Mouse (Mus musculus): ENCODE results near the gene Prdm16. TPM values are rescaled to one million over a fixed set of nuclear protein-coding genes. Genes with fewer than 3 reads are reported as not detected.
A peak's percentile ranks its signal among the peaks of the same experiment; 100 is the strongest.

Gene Prdm16
- polyA plus RNA-seq, 1 experiment from 2014 or later, result 29.8 TPM

DNA sequence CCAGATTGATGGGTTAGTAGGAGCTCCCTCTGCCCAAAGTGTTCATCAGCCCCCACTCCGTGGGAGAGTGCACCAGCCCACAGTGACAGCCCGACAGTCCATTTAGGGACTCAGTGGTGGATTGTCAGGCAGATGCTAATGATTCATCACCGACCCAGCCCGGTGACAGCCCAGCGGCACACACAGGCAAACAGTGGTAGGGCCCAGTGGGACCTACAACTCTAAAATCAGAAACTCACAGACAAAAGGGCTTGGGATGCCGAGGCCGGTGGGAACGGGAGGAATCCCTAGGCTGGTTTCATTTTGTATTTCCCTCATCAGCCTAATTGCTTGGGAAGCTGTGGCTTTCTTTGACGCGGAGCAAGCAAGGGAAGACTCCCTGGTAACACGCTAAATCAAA is 80.3 kb downstream of the Prdm16 start:
- Histone ChIP-seq H3K36me3 (ENCODE audit: control insufficient read depth, insufficient read depth) (no peaks in the 10 kb centered on the region), H3K9ac (replicated peaks; ENCODE audit: low read depth, low read length) (peak overlapping the region; percentile 52), H3K9me3 (ENCODE audit: control insufficient read depth, low read length) (no peaks in the 10 kb centered on the region), H3K27me3 (replicated peaks; ENCODE audit: control insufficient read depth, insufficient read depth, low read length) (no peaks in the 10 kb centered on the region), H3K4me1 (replicated peaks; ENCODE audit: control insufficient read depth, insufficient read depth, low read length) (peaks cover 49% of the 10 kb centered on the region), H3K4me2 (ENCODE audit: low read length) (peak overlapping the region; percentile 45), H3K27ac (ENCODE audit: low read length) (no peak overlapping the region; the same call in 1 of the 2 replicates), H3K4me3 (replicated peaks; ENCODE audit: low read length) (peak overlapping the region; percentile 10; the same call in 1 of the 2 replicates)
- WGBS, result 9% methylated on average over 11 of the region's 11 CpGs
- ATAC-seq, result peak; percentile 50

DNA sequence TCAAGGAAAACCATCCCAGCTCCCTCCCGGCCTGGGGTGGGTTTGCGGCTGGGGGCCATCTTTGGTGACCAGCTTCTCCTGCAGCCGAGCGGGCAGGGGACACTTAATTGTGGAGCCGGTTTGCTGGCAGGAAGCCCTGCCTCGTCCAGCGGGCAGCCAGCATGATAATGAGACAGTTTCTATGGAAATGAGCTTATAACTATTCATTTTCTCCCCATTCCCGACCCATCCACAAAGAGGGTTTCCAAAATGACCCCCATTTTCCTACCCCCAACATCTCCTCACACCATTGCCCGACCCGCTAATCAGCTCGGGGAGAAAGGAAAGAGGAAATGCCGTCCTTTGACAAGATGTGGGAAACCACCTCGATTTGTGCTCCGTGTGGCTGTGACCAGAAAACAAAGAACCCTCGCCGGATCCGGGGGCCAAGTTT is 86.7 kb downstream of the Prdm16 start:
- H3K4me2 ChIP-seq (ENCODE audit: low read length), result peak overlapping the region; percentile 45
- peak overlapping the region; percentile 17; the same call in 1 of the 2 replicates for H3K4me3 ChIP-seq (replicated peaks; ENCODE audit: low read length)
- H3K36me3 ChIP-seq (ENCODE audit: control insufficient read depth, insufficient read depth), result no peaks in the 10 kb centered on the region
- H3K4me1 ChIP-seq (replicated peaks; ENCODE audit: control insufficient read depth, insufficient read depth, low read length), result peaks cover 76% of the 10 kb centered on the region
- 1% methylated on average over 17 of the region's 17 CpGs for WGBS
- H3K27ac ChIP-seq (ENCODE audit: low read length), result peak overlapping the region; percentile 90
- H3K9me3 ChIP-seq (ENCODE audit: control insufficient read depth, low read length), result no peaks in the 10 kb centered on the region
- no peaks in the 10 kb centered on the region for H3K27me3 ChIP-seq (replicated peaks; ENCODE audit: control insufficient read depth, insufficient read depth, low read length)
- peak overlapping the region; percentile 46 for H3K9ac ChIP-seq (replicated peaks; ENCODE audit: low read depth, low read length)
- peak; percentile 70 for ATAC-seq

GRCm38 (mm10) chr4:154549497-154549896 is 87.2 kb downstream of the Prdm16 start:
- peak; percentile 18 for ATAC-seq
- no peaks in the 10 kb centered on the region for H3K36me3 ChIP-seq (ENCODE audit: control insufficient read depth, insufficient read depth)
- H3K4me1 ChIP-seq (replicated peaks; ENCODE audit: control insufficient read depth, insufficient read depth, low read length), result peaks cover 79% of the 10 kb centered on the region
- H3K9ac ChIP-seq (replicated peaks; ENCODE audit: low read depth, low read length), result peak overlapping the region; percentile 46
- no peaks in the 10 kb centered on the region for H3K9me3 ChIP-seq (ENCODE audit: control insufficient read depth, low read length)
- peak overlapping the region; percentile 45 for H3K4me2 ChIP-seq (ENCODE audit: low read length)
- no peaks in the 10 kb centered on the region for H3K27me3 ChIP-seq (replicated peaks; ENCODE audit: control insufficient read depth, insufficient read depth, low read length)
- H3K4me3 ChIP-seq (replicated peaks; ENCODE audit: low read length), result peak overlapping the region; percentile 17; the same call in 1 of the 2 replicates
- WGBS, result 8% methylated on average over 11 of the region's 11 CpGs
- H3K27ac ChIP-seq (ENCODE audit: low read length), result peak overlapping the region; percentile 90

DNA sequence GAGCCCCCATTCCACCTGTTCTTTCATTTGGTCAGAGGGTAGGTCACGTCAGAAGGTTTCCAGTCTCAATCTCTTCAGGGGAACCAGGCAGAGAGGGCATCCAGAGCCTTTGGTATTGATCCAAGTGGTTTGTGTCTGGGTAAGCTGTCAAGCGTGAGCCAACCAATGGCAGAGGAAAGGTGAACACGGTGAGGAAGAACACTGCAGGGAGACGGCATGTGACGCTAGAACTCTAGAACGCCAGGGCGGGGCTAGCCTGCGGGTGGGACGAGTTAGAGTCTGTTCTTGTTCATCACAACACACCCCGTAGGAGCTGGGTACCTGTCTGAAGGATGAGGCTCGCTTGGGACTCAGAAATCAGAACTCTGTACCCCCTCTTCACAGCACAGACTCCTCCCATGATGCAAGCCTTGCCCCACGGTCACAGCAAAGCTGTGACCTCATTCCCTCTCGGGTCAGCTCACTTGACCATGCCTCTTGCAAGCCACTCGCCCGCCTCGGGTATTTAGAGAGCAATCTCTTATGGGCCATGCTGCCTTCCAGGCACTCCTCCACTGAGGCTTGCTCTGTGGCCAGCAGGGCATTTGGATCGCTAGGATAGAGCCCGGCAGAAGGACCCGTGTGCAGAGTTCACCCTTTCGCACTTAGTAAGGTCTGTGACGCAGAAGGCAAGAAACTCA is 89.4 kb downstream of the Prdm16 start:
- Histone ChIP-seq H3K36me3 (ENCODE audit: control insufficient read depth, insufficient read depth) (no peaks in the 10 kb centered on the region), H3K27me3 (replicated peaks; ENCODE audit: control insufficient read depth, insufficient read depth, low read length) (no peaks in the 10 kb centered on the region), H3K9me3 (ENCODE audit: control insufficient read depth, low read length) (no peaks in the 10 kb centered on the region), H3K4me3 (replicated peaks; ENCODE audit: low read length) (no peak overlapping the region), H3K27ac (ENCODE audit: low read length) (no peak overlapping the region), H3K9ac (replicated peaks; ENCODE audit: low read depth, low read length) (no peak overlapping the region), H3K4me1 (replicated peaks; ENCODE audit: control insufficient read depth, insufficient read depth, low read length) (peaks cover 84% of the 10 kb centered on the region), H3K4me2 (ENCODE audit: low read length) (no peak overlapping the region)
- ATAC-seq, result no peak
- WGBS, result 69% methylated on average over 21 of the region's 21 CpGs

DNA sequence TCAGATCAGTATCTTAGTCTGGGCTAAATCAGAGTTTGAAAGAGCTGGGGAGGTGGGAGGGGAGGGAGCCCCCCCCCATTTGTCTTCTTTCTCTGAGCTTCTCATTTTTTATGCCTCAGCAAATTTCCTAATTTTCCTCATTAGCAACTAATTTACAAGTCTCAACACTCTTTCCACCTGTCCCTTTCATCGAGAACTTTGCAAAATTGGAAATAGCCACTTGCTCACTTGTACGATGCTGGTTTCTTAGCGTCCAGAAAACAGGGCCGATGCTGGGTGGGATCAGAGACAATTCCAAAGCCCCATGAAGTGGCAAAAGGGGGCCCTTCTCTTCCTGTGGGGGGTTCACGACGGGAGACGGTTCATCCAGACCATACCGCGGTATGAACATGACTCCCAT is 91.4 kb downstream of the Prdm16 start:
- Histone ChIP-seq H3K4me1 (replicated peaks; ENCODE audit: control insufficient read depth, insufficient read depth, low read length) (peaks cover 87% of the 10 kb centered on the region), H3K4me2 (ENCODE audit: low read length) (no peak overlapping the region; the same call in 1 of the 2 replicates), H3K36me3 (ENCODE audit: control insufficient read depth, insufficient read depth) (no peaks in the 10 kb centered on the region), H3K27ac (ENCODE audit: low read length) (peak overlapping the region; percentile 45), H3K9me3 (ENCODE audit: control insufficient read depth, low read length) (no peaks in the 10 kb centered on the region), H3K9ac (replicated peaks; ENCODE audit: low read depth, low read length) (no peak overlapping the region), H3K27me3 (replicated peaks; ENCODE audit: control insufficient read depth, insufficient read depth, low read length) (no peaks in the 10 kb centered on the region), H3K4me3 (replicated peaks; ENCODE audit: low read length) (no peak overlapping the region)
- 20% methylated on average over 9 of the region's 9 CpGs for WGBS
- ATAC-seq, result peak; percentile 13

GRCm38 (mm10) chr4:154543921-154544320 is 92.8 kb downstream of the Prdm16 start:
- Histone ChIP-seq H3K4me2 (ENCODE audit: low read length) (peak overlapping the region; percentile 27), H3K9me3 (ENCODE audit: control insufficient read depth, low read length) (no peaks in the 10 kb centered on the region), H3K27ac (ENCODE audit: low read length) (peak overlapping the region; percentile 46), H3K27me3 (replicated peaks; ENCODE audit: control insufficient read depth, insufficient read depth, low read length) (no peaks in the 10 kb centered on the region), H3K4me3 (replicated peaks; ENCODE audit: low read length) (no peak overlapping the region), H3K36me3 (ENCODE audit: control insufficient read depth, insufficient read depth) (no peaks in the 10 kb centered on the region), H3K9ac (replicated peaks; ENCODE audit: low read depth, low read length) (peak overlapping the region; percentile 35; the same call in 1 of the 2 replicates), H3K4me1 (replicated peaks; ENCODE audit: control insufficient read depth, insufficient read depth, low read length) (peaks cover 76% of the 10 kb centered on the region)
- no peak for ATAC-seq
- WGBS, result 9% methylated on average over 21 of the region's 21 CpGs

- 7% methylated on average over 4 of the region's 4 CpGs for WGBS
These were observed 93.5 kb downstream of the Prdm16 start for GRCm38 (mm10) chr4:154543128-154543527.

DNA sequence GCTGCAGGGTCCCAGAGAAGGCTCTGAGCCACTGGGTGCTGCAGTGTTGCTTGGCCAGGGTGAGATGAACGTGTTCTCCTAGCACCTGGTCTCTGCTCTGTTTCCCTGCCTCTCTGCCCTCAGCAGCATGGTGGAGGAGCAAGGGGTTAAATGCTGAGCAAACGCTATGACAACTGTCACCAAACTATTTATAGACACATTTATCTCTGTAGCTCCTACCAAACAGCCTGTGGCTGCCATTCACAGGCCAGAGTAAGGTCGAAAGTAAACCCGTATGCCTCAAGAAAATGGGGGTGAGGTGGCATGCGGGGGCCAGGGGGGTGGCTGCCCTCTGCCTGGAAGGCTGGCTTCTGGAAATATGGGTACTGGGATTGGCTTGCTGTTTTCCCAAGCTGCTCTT is 94.1 kb downstream of the Prdm16 start:
- Histone ChIP-seq H3K9me3 (ENCODE audit: control insufficient read depth, low read length) (no peaks in the 10 kb centered on the region), H3K9ac (replicated peaks; ENCODE audit: low read depth, low read length) (no peak overlapping the region), H3K27me3 (replicated peaks; ENCODE audit: control insufficient read depth, insufficient read depth, low read length) (no peaks in the 10 kb centered on the region), H3K36me3 (ENCODE audit: control insufficient read depth, insufficient read depth) (no peaks in the 10 kb centered on the region), H3K4me3 (replicated peaks; ENCODE audit: low read length) (no peak overlapping the region), H3K4me2 (ENCODE audit: low read length) (no peak overlapping the region), H3K27ac (ENCODE audit: low read length) (0 out of 2 replicates have a peak overlapping the region, but pooled peaks have one; percentile 10), H3K4me1 (replicated peaks; ENCODE audit: control insufficient read depth, insufficient read depth, low read length) (peaks cover 65% of the 10 kb centered on the region)
- no peak for ATAC-seq
- WGBS, result 44% methylated on average over 5 of the region's 5 CpGs

More at GRCm38 (mm10) chr4:154543128-154543527, 93.5 kb downstream of the Prdm16 start:
- Histone ChIP-seq H3K4me2 (ENCODE audit: low read length) (no peak overlapping the region), H3K27me3 (replicated peaks; ENCODE audit: control insufficient read depth, insufficient read depth, low read length) (no peaks in the 10 kb centered on the region), H3K4me1 (replicated peaks; ENCODE audit: control insufficient read depth, insufficient read depth, low read length) (peaks cover 70% of the 10 kb centered on the region), H3K36me3 (ENCODE audit: control insufficient read depth, insufficient read depth) (no peaks in the 10 kb centered on the region), H3K4me3 (replicated peaks; ENCODE audit: low read length) (no peak overlapping the region), H3K9ac (replicated peaks; ENCODE audit: low read depth, low read length) (0 out of 2 replicates have a peak overlapping the region, but pooled peaks have one; percentile 16), H3K27ac (ENCODE audit: low read length) (peak overlapping the region; percentile 26; the same call in 1 of the 2 replicates), H3K9me3 (ENCODE audit: control insufficient read depth, low read length) (no peaks in the 10 kb centered on the region)
- ATAC-seq, result peak; percentile 62

- ATAC-seq, result no peak
- Histone ChIP-seq H3K9me3 (ENCODE audit: control insufficient read depth, low read length) (no peaks in the 10 kb centered on the region), H3K4me2 (ENCODE audit: low read length) (no peak overlapping the region), H3K4me1 (replicated peaks; ENCODE audit: control insufficient read depth, insufficient read depth, low read length) (peaks cover 61% of the 10 kb centered on the region), H3K4me3 (replicated peaks; ENCODE audit: low read length) (no peak overlapping the region), H3K9ac (replicated peaks; ENCODE audit: low read depth, low read length) (no peak overlapping the region), H3K27me3 (replicated peaks; ENCODE audit: control insufficient read depth, insufficient read depth, low read length) (no peaks in the 10 kb centered on the region), H3K27ac (ENCODE audit: low read length) (peak overlapping the region; percentile 46; the same call in 1 of the 2 replicates), H3K36me3 (ENCODE audit: control insufficient read depth, insufficient read depth) (no peaks in the 10 kb centered on the region)
- 69% methylated on average over 9 of the region's 9 CpGs for WGBS
These were observed 94.9 kb downstream of the Prdm16 start for GRCm38 (mm10) chr4:154541632-154542276.

All from forebrain, embryonic 16.5 days (tissue).